Mouse (Mus musculus) thymus, adult 2 months (tissue): ENCODE data around the gene Gas2.

Experiments
- CTCF ChIP-seq: fragments of 200-500 bp; IDR thresholded peaks from 2 replicates; pipeline ENCODE4 v1.5.1; 2012; ENCODE audit warnings: mild to moderate bottlenecking, control low read depth, low read length, moderate library complexity, borderline replicate concordance; ENCODE audit not compliant: control insufficient read depth, poor library complexity, insufficient read depth; ENCODE audit errors: extremely low read depth
- POLR2A ChIP-seq: fragments of 200-500 bp; IDR thresholded peaks from 2 replicates; pipeline ENCODE4 v1.6.1; 2012; ENCODE audit warnings: mild to moderate bottlenecking, low read length, control low read depth, moderate library complexity; ENCODE audit not compliant: control insufficient read depth, poor library complexity, insufficient read depth; ENCODE audit errors: extremely low read depth

GRCm38 (mm10) chr7:51894939-51895338, 33.1 kb downstream of the Gas2 start:
- TF ChIP-seq CTCF: no peak
- no peak for TF ChIP-seq POLR2A
